Comparison of ENCODE assay signal across 21 mouse cellular contexts in genomic region chr3:27239568-27239967, GRCm38 (mm10). TPM values are rescaled to one million over a fixed set of nuclear protein-coding genes. Genes with fewer than 3 reads are reported as not detected.
DNase-seq lines count a peak whose midpoint lies in the region; ATAC-seq lines count a peak whose summit lies in the region.
"Had no signal": no experiment of that assay in that cellular context is flagged by ENCODE, and none has a peak within 500 bp of the region (broad histone marks: within the 10 kb centered on the region; RNA-seq: fewer than 3 reads in every experiment).

No protein-coding gene starts in this region.

- H3K9ac ChIP-seq in kidney, embryonic 14.5 days (ENCODE audit: low read depth, low read length): no peak overlapping the region
- H3K9ac ChIP-seq in forebrain, embryonic 16.5 days (replicated peaks; ENCODE audit: low read depth, low read length): no peak overlapping the region
- H3K9ac ChIP-seq: limb, embryonic 15.5 days; liver, embryonic 15.5 days; neural tube, embryonic 13.5 days had no signal

- H3K27ac ChIP-seq in kidney, embryonic 14.5 days (ENCODE audit: low read depth, low read length): no peak overlapping the region
- no peak overlapping the region for H3K27ac ChIP-seq in forebrain, embryonic 16.5 days (ENCODE audit: low read length)
- H3K27ac ChIP-seq: embryonic facial prominence, embryonic 10.5 days; hindbrain, postnatal 0 days; kidney, postnatal 0 days; layer of hippocampus, adult 2 months; limb, embryonic 15.5 days; liver, embryonic 15.5 days; neural tube, embryonic 13.5 days had no signal

- 93% methylated on average over 16 of the region's 16 CpGs for WGBS in kidney, embryonic 14.5 days
- WGBS in forebrain, embryonic 16.5 days: 94% methylated on average over 16 of the region's 16 CpGs

- no peak for ATAC-seq in kidney, embryonic 14.5 days (ENCODE audit: low FRiP score, low TSS enrichment)
- ATAC-seq in forebrain, embryonic 16.5 days: no peak
- no peak for ATAC-seq in frontal cortex, adult (ENCODE audit: low TSS enrichment)
- ATAC-seq: hindbrain, postnatal 0 days; intestine, postnatal 0 days had no signal

- no peak overlapping the region for H3K4me2 ChIP-seq in kidney, embryonic 14.5 days (replicated peaks; ENCODE audit: low read depth, low read length)
- H3K4me2 ChIP-seq in forebrain, embryonic 16.5 days (ENCODE audit: low read length): no peak overlapping the region
- H3K4me2 ChIP-seq: limb, embryonic 15.5 days; liver, embryonic 15.5 days; neural tube, embryonic 13.5 days had no signal

- no peaks in the 10 kb centered on the region for H3K27me3 ChIP-seq in kidney, embryonic 14.5 days (ENCODE audit: control insufficient read depth, insufficient read depth, low read length)
- no peaks in the 10 kb centered on the region for H3K27me3 ChIP-seq in forebrain, embryonic 16.5 days (replicated peaks; ENCODE audit: control insufficient read depth, insufficient read depth, low read length)
- H3K27me3 ChIP-seq: limb, embryonic 15.5 days; liver, embryonic 15.5 days; neural tube, embryonic 13.5 days had no signal

- no peaks in the 10 kb centered on the region for H3K9me3 ChIP-seq in kidney, embryonic 14.5 days (ENCODE audit: control insufficient read depth, low read length)
- H3K9me3 ChIP-seq in forebrain, embryonic 16.5 days (ENCODE audit: control insufficient read depth, low read length): no peaks in the 10 kb centered on the region
- H3K9me3 ChIP-seq: embryonic facial prominence, embryonic 10.5 days; limb, embryonic 15.5 days; liver, embryonic 15.5 days; neural tube, embryonic 13.5 days had no signal

- H3K4me3 ChIP-seq in kidney, embryonic 14.5 days (ENCODE audit: low read length): no peak overlapping the region
- H3K4me3 ChIP-seq in forebrain, embryonic 16.5 days (replicated peaks; ENCODE audit: low read length): no peak overlapping the region
- H3K4me3 ChIP-seq: embryonic facial prominence, embryonic 10.5 days; layer of hippocampus, adult 2 months; limb, embryonic 15.5 days; liver, embryonic 15.5 days; neural tube, embryonic 13.5 days had no signal

- DNase-seq in adrenal gland, adult (ENCODE audit: inconsistent age in 2 of 2, low spot score in 1 of 2): peak; percentile 74 to 83
- no peak for DNase-seq in adrenal gland, postnatal 4 days (ENCODE audit: low spot score in 2 of 2)
- peak; percentile 53 for DNase-seq in adrenal gland, adult 8-10 months
- peak; percentile 72 to 81 for DNase-seq in heart, adult 9 months (ENCODE audit: low spot score in 2 of 2)
- peak; percentile 86 for DNase-seq in heart, postnatal 4 days
- DNase-seq: cerebellum, adult 2 months; gastrocnemius, postnatal 25 days; layer of hippocampus, postnatal 36 days; midbrain, embryonic 14.5 days; right cerebral cortex, adult 18-20 months had no signal

- H3K4me1 ChIP-seq in kidney, embryonic 14.5 days (ENCODE audit: control insufficient read depth, insufficient read depth, low read length): no peaks in the 10 kb centered on the region
- H3K4me1 ChIP-seq in forebrain, embryonic 16.5 days (replicated peaks; ENCODE audit: control insufficient read depth, insufficient read depth, low read length): no peaks in the 10 kb centered on the region
- H3K4me1 ChIP-seq: embryonic facial prominence, embryonic 10.5 days; limb, embryonic 15.5 days; neural tube, embryonic 13.5 days had no signal

- no peaks in the 10 kb centered on the region for H3K36me3 ChIP-seq in kidney, embryonic 14.5 days (ENCODE audit: control insufficient read depth, insufficient read depth, low read length)
- H3K36me3 ChIP-seq in forebrain, embryonic 16.5 days (ENCODE audit: control insufficient read depth, insufficient read depth): no peaks in the 10 kb centered on the region

RNA-seq across cellular contexts. Expression of gene Nceh1, which starts 56.8 kb away (rescaled TPM):
- total RNA-seq in adrenal gland, postnatal 4 days (2021): 100 to 1,000 TPM; 103 to 113 TPM
- total RNA-seq in adrenal gland, adult 8-10 months (2022): 100 to 1,000 TPM; 153 to 311 (median 234) TPM
- total RNA-seq in heart, postnatal 4 days (2021): 100 to 1,000 TPM; 111 to 114 TPM
- 7.8 and 9.3 TPM in 2 replicates for polyA plus RNA-seq in kidney, embryonic 14.5 days (2014; fragmentation: Nextera tagmentation; extraction: Ambion mirVana)
- polyA plus RNA-seq in forebrain, embryonic 16.5 days (2015; fragmentation: Nextera tagmentation; extraction: Ambion mirVana): 6.7 and 8.5 TPM in 2 replicates

Comparison
In these comparisons a context has a peak if more than half of its experiments do, and no peak if none do; other contexts are left out.
1. DNase-seq: peak in adrenal gland, adult (2 of 2), adrenal gland, adult 8-10 months (single experiment), heart, adult 9 months (2 of 2) and heart, postnatal 4 days (single experiment); none in adrenal gland, postnatal 4 days (0 of 2).